Comparison of ENCODE assay signal across 15 mouse cellular contexts in the genomic region with DNA sequence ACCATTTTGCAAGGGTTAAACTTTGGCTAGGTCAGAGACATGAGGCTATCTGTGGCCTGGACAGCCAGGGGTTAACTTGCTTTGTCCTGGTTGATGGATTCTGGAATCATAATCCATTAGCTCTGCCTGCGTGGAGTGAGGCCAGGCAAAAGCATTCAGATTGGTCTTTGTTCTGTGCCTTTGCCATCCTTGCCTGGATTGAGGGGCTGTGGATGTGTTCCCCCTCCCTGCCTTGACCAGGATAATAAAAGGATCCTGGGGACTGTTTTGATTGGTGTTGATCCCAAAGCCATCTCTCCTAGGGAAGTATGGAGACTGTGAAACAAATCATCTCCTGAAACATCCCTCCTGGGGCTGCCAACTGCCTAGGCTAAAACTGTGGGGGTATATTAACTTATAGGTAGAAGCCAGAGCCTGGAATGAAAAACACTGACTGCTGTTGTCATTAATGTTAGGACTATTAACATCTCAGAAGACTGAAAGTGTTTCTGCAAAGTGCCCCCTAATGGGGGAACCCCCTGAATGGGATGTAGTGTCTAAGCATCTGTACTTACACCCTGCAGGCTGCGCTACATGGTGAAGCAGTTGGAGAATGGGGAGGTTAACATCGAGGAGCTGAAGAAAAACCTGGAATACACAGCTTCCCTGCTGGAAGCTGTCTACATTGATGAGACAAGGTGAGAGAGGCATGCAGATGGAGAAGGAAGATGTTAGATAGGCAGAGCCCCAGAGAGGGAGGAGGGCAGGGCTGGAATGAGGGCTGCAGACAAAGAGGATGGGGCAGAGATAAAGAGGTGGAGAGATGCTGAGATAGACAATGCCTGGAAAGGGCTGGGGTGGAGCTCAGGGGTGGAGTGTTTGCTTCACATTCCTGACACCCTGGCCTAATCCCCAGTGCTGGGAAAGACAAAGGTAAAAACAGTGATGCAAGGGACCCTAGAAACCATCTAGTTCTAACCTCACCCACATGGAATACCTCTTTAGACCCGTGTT. TPM values are rescaled to one million over a fixed set of nuclear protein-coding genes. Genes with fewer than 3 reads are reported as not detected.
DNase-seq lines count a peak whose midpoint lies in the region; ATAC-seq lines count a peak whose summit lies in the region.
"Had no signal": no experiment of that assay in that cellular context is flagged by ENCODE, and none has a peak within 500 bp of the region (broad histone marks: within the 10 kb centered on the region; RNA-seq: fewer than 3 reads in every experiment).

No protein-coding gene starts in this region.

- H3K4me1 ChIP-seq in heart, embryonic 13.5 days: peaks cover 22% of the 10 kb centered on the region
- peaks cover 43% of the 10 kb centered on the region for H3K4me1 ChIP-seq in embryonic facial prominence, embryonic 10.5 days
- peaks cover 76% of the 10 kb centered on the region for H3K4me1 ChIP-seq in hindbrain, embryonic 13.5 days (replicated peaks)
- peaks cover 22% of the 10 kb centered on the region for H3K4me1 ChIP-seq in neural tube, embryonic 11.5 days (ENCODE audit: control insufficient read depth, insufficient read depth, low read length)

- no peaks in the 10 kb centered on the region for H3K36me3 ChIP-seq in heart, embryonic 13.5 days
- peaks cover 10% of the 10 kb centered on the region for H3K36me3 ChIP-seq in embryonic facial prominence, embryonic 10.5 days (replicated peaks)
- peaks cover 23% of the 10 kb centered on the region for H3K36me3 ChIP-seq in hindbrain, embryonic 13.5 days
- H3K36me3 ChIP-seq in neural tube, embryonic 11.5 days (ENCODE audit: control insufficient read depth, insufficient read depth, low read length): no peaks in the 10 kb centered on the region
- H3K36me3 ChIP-seq: stomach, embryonic 15.5 days had no signal

- no peak for DNase-seq in heart, adult 8-10 months (ENCODE audit: low spot score)
- DNase-seq in embryonic facial prominence, embryonic 10.5 days (ENCODE audit: low spot score): peak; percentile 28
- peak; percentile 77 for DNase-seq in neural tube, embryonic 11.5 days (ENCODE audit: low spot score)
- DNase-seq in urinary bladder, postnatal 25 days (ENCODE audit: low spot score): no peak
- no peak for DNase-seq in layer of hippocampus, postnatal 14 days (ENCODE audit: low spot score in 2 of 2)
- DNase-seq in spleen, adult 12 weeks (ENCODE audit: low spot score): no peak
- DNase-seq: gastrocnemius, postnatal 10 days; liver; lung, postnatal 4 days had no signal

- H3K9me3 ChIP-seq in heart, embryonic 13.5 days: no peaks in the 10 kb centered on the region
- H3K9me3 ChIP-seq in embryonic facial prominence, embryonic 10.5 days: no peaks in the 10 kb centered on the region
- H3K9me3 ChIP-seq in hindbrain, embryonic 13.5 days: no peaks in the 10 kb centered on the region
- no peaks in the 10 kb centered on the region for H3K9me3 ChIP-seq in neural tube, embryonic 11.5 days (ENCODE audit: control insufficient read depth, low read length)
- H3K9me3 ChIP-seq: embryonic facial prominence, embryonic 13.5 days; stomach, embryonic 15.5 days had no signal

- H3K27me3 ChIP-seq in heart, embryonic 13.5 days (replicated peaks): no peaks in the 10 kb centered on the region
- no peaks in the 10 kb centered on the region for H3K27me3 ChIP-seq in embryonic facial prominence, embryonic 10.5 days (replicated peaks; ENCODE audit: low read depth, poor library complexity, severe bottlenecking)
- no peaks in the 10 kb centered on the region for H3K27me3 ChIP-seq in hindbrain, embryonic 13.5 days
- H3K27me3 ChIP-seq in neural tube, embryonic 11.5 days (ENCODE audit: control insufficient read depth, insufficient read depth, low read length): no peaks in the 10 kb centered on the region
- H3K27me3 ChIP-seq: embryonic facial prominence, embryonic 13.5 days; Patski; stomach, embryonic 15.5 days had no signal

- 0 out of 2 replicates have a peak overlapping the region, but pooled peaks have one; percentile 6 for H3K27ac ChIP-seq in heart, embryonic 13.5 days (replicated peaks)
- H3K27ac ChIP-seq in embryonic facial prominence, embryonic 10.5 days (replicated peaks): peak overlapping the region; percentile 78
- peak overlapping the region; percentile 95 for H3K27ac ChIP-seq in hindbrain, embryonic 13.5 days
- peak overlapping the region; percentile 80 for H3K27ac ChIP-seq in neural tube, embryonic 11.5 days (ENCODE audit: low read depth, low read length)
- H3K27ac ChIP-seq: stomach, embryonic 15.5 days had no signal

- no peak overlapping the region for H3K4me3 ChIP-seq in heart, embryonic 13.5 days
- H3K4me3 ChIP-seq in embryonic facial prominence, embryonic 10.5 days: no peak overlapping the region
- no peak overlapping the region for H3K4me3 ChIP-seq in hindbrain, embryonic 13.5 days
- H3K4me3 ChIP-seq in neural tube, embryonic 11.5 days (ENCODE audit: low read depth, low read length): no peak overlapping the region
- H3K4me3 ChIP-seq: embryonic facial prominence, embryonic 13.5 days; stomach, embryonic 15.5 days had no signal

- H3K9ac ChIP-seq in heart, embryonic 13.5 days: no peak overlapping the region
- H3K9ac ChIP-seq in hindbrain, embryonic 13.5 days: peak overlapping the region; percentile 60
- peak overlapping the region; percentile 27 for H3K9ac ChIP-seq in neural tube, embryonic 11.5 days (ENCODE audit: low read length)
- H3K9ac ChIP-seq: embryonic facial prominence, embryonic 13.5 days; stomach, embryonic 15.5 days had no signal

- no peak overlapping the region for H3K4me2 ChIP-seq in heart, embryonic 13.5 days
- peak overlapping the region; percentile 40 for H3K4me2 ChIP-seq in hindbrain, embryonic 13.5 days
- H3K4me2 ChIP-seq in neural tube, embryonic 11.5 days (ENCODE audit: low read depth): peak overlapping the region; percentile 28
- H3K4me2 ChIP-seq: embryonic facial prominence, embryonic 13.5 days; stomach, embryonic 15.5 days had no signal

- 28% methylated on average over 4 of the region's 4 CpGs for WGBS in heart, embryonic 13.5 days
- WGBS in embryonic facial prominence, embryonic 10.5 days: 23% methylated on average over 4 of the region's 4 CpGs
- 9% methylated on average over 4 of the region's 4 CpGs for WGBS in hindbrain, embryonic 13.5 days
- 17% methylated on average over 4 of the region's 4 CpGs for WGBS in neural tube, embryonic 11.5 days

- no peak for ATAC-seq in heart, embryonic 13.5 days (ENCODE audit: extremely low read depth, insufficient number of reproducible peaks, low FRiP score, low TSS enrichment)
- ATAC-seq in hindbrain, embryonic 13.5 days (ENCODE audit: low FRiP score): peak; percentile 72
- ATAC-seq in neural tube, embryonic 11.5 days (ENCODE audit: insufficient read depth, low FRiP score, low TSS enrichment): peak; percentile 76

RNA-seq across cellular contexts. Expression of gene Pde1b, which starts 16.8 kb away (rescaled TPM):
- 2.7 and 4.2 TPM in 2 replicates for polyA plus RNA-seq in heart, embryonic 13.5 days (2015; fragmentation: Nextera tagmentation; extraction: Ambion mirVana)
- 1 to 10 TPM in 3 of 4 experiments, under 1 TPM in 1; 0.79 to 2.5 (median 1.2) TPM for total RNA-seq in heart, adult 8-10 months (2022)
- polyA plus RNA-seq in embryonic facial prominence, embryonic 10.5 days (2016; fragmentation: Nextera tagmentation; extraction: Ambion mirVana): 6.0 and 10.4 TPM in 2 replicates
- polyA plus RNA-seq in hindbrain, embryonic 13.5 days (2015; fragmentation: Nextera tagmentation; extraction: Ambion mirVana): 81.6 and 84.0 TPM in 2 replicates
- polyA plus RNA-seq in neural tube, embryonic 11.5 days (2014; fragmentation: Nextera tagmentation; extraction: Ambion mirVana): 26.8 and 27.6 TPM in 2 replicates
- total RNA-seq in layer of hippocampus, postnatal 14 days (2021): 10 to 100 TPM; 55.7 to 63.7 TPM

RNA-seq across cellular contexts. Expression of gene Ppp1r1a, which starts 18.1 kb away (rescaled TPM):
- 77.8 and 86.8 TPM in 2 replicates for polyA plus RNA-seq in heart, embryonic 13.5 days (2015; fragmentation: Nextera tagmentation; extraction: Ambion mirVana)
- total RNA-seq in heart, adult 8-10 months (2022): 10 to 100 TPM in 2 of 4 experiments, 1 to 10 TPM in 2; 8.7 to 15.2 (median 12.4) TPM
- 14.3 and 16.4 TPM in 2 replicates for polyA plus RNA-seq in embryonic facial prominence, embryonic 10.5 days (2016; fragmentation: Nextera tagmentation; extraction: Ambion mirVana)
- 99.2 and 101 TPM in 2 replicates for polyA plus RNA-seq in hindbrain, embryonic 13.5 days (2015; fragmentation: Nextera tagmentation; extraction: Ambion mirVana)
- polyA plus RNA-seq in neural tube, embryonic 11.5 days (2014; fragmentation: Nextera tagmentation; extraction: Ambion mirVana): 34.7 and 35.6 TPM in 2 replicates
- 100 to 1,000 TPM; 121 to 126 TPM for total RNA-seq in layer of hippocampus, postnatal 14 days (2021)
- total RNA-seq: hematopoietic stem cell, adult 5-6 weeks had no signal

RNA-seq across cellular contexts. Expression of gene Glycam1, which starts 45.2 kb away (rescaled TPM):
- not detected in 2 replicates for polyA plus RNA-seq in heart, embryonic 13.5 days (2015; fragmentation: Nextera tagmentation; extraction: Ambion mirVana)
- not detected for total RNA-seq in heart, adult 8-10 months (2022)
- polyA plus RNA-seq in embryonic facial prominence, embryonic 10.5 days (2016; fragmentation: Nextera tagmentation; extraction: Ambion mirVana): not detected in 2 replicates
- polyA plus RNA-seq in hindbrain, embryonic 13.5 days (2015; fragmentation: Nextera tagmentation; extraction: Ambion mirVana): not detected in 2 replicates
- not detected in 2 replicates for polyA plus RNA-seq in neural tube, embryonic 11.5 days (2014; fragmentation: Nextera tagmentation; extraction: Ambion mirVana)
- 1 to 10 TPM; 1.9 to 2.7 TPM for total RNA-seq in layer of hippocampus, postnatal 14 days (2021)
- total RNA-seq: gastrocnemius, postnatal 10 days; hematopoietic stem cell, adult 5-6 weeks had no signal
- polyA plus RNA-seq: embryonic facial prominence, embryonic 13.5 days; Patski; stomach, embryonic 15.5 days had no signal

Comparison
In these comparisons a context has a peak if more than half of its experiments do, and no peak if none do; other contexts are left out.
1. H3K27ac ChIP-seq: peak in every context shown above with its lines; median percentile 95 in hindbrain, embryonic 13.5 days; 80 in neural tube, embryonic 11.5 days; 78 in embryonic facial prominence, embryonic 10.5 days; 6 in heart, embryonic 13.5 days.
2. DNase-seq: peak in embryonic facial prominence, embryonic 10.5 days (single experiment) and neural tube, embryonic 11.5 days (single experiment); none in heart, adult 8-10 months (single experiment), urinary bladder, postnatal 25 days (single experiment), layer of hippocampus, postnatal 14 days (0 of 2) and spleen, adult 12 weeks (single experiment).